Mouse (Mus musculus) c-Kit-negative CD71-positive TER-119-positive erythroid progenitor cells, embryonic 14.5 days (primary cell): ENCODE results near the gene Ms4a13.
"Not testable (repeated sequence)": the region's sequence is repeated elsewhere in the genome, so short reads cannot be mapped to it uniquely, and the experiment has no call there.

Source experiments
- DNase-seq: peaks from one replicate; pipeline ENCODE4 v3.0.0-alpha.2; 2013; ENCODE audit warnings: low read depth, low spot score

The Ms4a13 gene

DNA sequence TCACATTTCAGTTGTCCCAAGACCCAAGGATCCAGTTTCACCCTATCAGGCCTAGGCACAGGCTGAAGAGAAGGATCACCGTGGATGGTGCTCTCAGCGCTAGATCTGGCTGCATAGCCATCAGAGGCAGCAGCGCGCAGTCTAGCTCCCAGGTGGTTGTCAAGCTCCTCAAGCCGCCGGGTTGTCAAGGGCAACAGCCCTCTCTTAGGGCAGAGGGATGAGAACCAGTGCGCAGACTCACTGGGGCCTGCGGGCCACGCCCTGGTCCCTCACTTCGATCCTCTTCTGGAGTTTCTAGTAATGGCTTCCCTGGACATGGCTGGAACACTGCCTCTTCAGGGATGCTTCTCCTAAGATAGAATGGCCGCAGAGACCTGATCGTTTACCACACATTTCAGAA lies at the start of gene Ms4a13:
TSS of gene Ms4a13 (minus strand) at position 192 of the 400 bp plus-strand sequence.
- DNase-seq, result no peak

GRCm38 (mm10) chr19:11244230-11244629 lies 47.7 kb upstream of the Ms4a13 start:
- DNase-seq, result no peak

GRCm38 (mm10) chr19:11242560-11242959 lies 46.0 kb upstream of the Ms4a13 start:
- DNase-seq, result no peak

- DNase-seq, result no peak
Measured at GRCm38 (mm10) chr19:11235820-11236219, 39.3 kb upstream of the Ms4a13 start.

DNA sequence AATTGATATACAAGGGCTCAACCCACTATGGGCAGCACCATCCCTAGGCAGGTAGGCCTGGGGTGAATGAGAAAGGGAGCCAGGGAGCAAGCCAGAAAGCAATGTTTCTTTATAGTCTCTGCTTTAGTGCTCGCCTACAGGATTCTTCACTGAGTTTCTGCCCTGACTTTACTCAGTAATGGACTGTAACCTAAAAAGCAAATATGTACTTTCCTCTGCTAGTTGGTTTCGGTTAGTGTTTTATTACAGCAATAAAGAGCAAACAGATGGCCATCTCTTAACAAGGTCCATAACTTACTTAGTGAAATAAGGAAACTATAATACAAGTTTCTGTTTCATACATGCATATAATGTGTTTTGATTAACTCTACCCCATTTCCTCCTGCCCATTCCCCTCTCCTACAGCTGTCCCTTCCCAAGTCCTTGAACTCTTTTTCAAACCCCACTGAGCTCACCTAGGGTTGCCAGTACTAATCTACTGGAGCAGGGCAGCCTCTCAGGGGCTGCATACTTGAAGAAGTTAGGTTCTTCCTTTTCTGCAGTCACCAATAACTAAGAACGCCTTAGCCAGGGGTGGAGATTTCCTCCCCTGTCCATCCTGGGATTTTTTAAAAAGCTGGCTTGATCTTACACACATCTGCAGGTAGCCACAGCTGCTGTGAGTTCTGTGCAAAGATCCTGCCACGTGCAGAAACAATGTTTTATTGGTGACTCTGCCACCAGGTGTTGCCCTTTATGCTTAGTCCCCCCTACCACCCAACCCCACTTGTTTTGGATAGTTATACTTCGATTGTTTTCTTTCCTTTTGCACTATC lies 38.6 kb upstream of the Ms4a13 start:
- DNase-seq, result no peak

- DNase-seq, result no peak
Measured at GRCm38 (mm10) chr19:11234244-11234643, 37.7 kb upstream of the Ms4a13 start.

- no peak for DNase-seq
Measured at GRCm38 (mm10) chr19:11232348-11232747, 35.8 kb upstream of the Ms4a13 start, which contains the start of gene Ms4a12. Gene Ms4a12 (minus strand): TSS chr19:11232448.

- no peak for DNase-seq
Measured at GRCm38 (mm10) chr19:11192552-11192951, 4.0 kb downstream of the Ms4a13 start.

DNA sequence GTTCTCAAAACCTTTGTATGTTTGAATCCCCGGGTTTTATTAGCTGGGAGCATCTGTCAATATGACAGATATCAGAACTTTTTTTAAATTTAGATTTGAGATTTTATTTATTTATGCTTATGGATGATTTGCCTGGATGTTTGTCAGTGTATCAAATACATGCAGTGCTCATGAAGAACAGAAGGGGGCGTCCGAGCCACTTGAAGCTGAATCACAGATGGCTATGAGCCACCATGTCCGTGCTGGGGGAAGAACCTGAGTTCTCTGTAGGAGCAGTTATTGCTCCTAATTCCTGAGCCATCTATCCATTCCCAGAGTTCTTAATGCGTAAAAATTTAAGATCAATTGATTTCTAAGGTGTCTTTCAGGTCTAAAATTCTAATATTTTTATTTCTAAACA lies 12.4 kb downstream of the Ms4a13 start:
- no peak for DNase-seq

- DNase-seq, result no peak
Measured at GRCm38 (mm10) chr19:11177464-11177863, 19.1 kb downstream of the Ms4a13 start.

DNA sequence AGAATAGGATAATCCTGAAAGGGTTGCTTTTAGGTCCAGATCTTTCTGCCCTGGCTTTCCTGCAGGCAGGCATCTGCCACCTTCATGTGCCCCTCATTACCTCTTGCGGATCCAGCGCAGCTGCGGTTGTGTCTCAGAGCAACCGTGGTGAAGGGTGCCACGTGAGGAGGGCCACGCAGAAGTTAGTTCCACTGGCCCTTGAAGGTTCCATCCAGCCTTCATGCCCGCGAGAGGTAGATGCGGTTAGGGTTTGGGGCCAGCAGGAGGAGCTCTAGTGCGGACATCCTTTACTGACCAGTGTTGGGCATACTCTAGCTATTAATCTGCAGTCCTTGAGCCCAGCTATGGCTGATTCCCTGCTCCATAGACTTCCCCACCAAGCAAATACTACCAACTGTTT lies 31.4 kb downstream of the Ms4a13 start, which contains the start of gene 1700025F22Rik:
TSS of gene 1700025F22Rik (minus strand) at position 149 of the 400 bp plus-strand sequence.
- no peak for DNase-seq

DNA sequence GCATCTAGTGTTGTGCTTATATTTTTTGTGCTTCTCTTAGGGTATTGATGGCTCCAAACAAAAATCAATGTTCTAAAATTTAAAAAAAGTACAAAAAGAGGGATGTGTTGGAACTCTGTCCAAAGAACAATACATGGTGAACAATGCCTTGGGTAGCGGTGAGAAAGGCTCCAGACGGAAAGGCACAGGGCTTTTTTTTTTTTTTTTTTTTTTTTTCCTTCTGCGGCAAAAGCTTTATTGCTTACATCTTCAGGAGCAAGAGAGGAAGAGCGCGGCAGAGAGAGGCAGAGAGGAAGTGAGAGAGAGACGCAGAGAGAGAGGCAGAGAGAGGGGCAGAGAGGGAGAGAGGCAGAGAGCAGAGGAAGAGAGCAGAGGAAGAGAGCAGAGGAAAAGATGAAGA lies 38.6 kb downstream of the Ms4a13 start:
- not testable (repeated sequence) for DNase-seq

DNA sequence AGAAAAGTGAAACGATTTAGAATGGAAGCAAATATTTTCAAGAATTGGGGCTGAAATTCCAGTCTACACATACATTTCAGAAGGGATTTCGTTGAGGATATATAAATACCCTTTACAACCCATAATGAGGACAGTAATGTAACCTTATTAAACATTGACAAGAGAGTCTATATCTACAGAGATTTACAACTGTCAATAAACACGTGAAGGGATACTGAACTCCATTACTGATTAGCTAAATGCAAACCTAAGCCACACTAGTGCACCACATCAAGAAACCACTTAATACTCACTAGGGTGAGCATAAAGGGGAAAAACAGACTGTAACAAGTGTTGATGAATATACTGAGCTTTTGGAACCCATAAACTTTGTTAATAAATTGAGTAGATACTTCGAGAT lies 61.2 kb downstream of the Ms4a13 start:
- no peak for DNase-seq

DNA sequence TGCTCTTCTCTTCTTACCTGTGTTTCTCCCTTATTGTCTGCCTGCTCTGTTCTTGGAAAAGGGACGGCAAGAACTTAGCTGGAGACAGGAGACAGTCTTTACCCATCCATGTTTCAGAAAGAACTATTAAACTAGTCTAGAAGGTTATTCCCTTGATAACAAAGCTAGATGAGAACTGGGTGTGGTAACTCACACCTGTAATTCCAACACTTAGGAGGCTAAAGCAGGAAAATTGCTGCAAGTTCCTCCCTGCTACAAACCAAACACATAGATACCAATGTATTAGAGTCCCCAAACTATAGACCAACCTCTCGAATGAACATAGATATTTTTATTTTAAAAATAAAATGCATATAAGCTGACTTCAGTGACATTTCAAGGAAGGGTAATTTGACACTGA lies 61.7 kb downstream of the Ms4a13 start:
- no peak for DNase-seq

DNA sequence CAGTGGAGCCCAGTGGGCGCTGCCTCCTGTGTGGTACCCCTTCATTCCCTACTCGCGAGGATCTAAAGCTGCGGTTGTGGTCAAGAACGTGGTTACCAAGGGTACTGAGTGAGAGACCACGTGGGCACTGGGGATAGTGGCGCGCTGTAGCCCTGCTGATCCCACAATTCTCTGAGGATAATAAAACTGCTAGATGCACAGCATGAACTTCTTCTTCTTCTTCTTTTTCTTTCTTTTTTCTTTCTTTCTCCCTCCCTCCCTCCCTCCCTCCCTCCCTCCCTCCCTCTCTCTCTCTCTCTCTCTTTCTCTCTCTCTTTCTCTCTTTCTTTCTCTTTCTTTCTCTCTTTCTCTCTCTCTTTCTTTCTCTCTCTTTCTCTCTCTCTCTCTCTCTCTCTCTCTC lies 65.8 kb downstream of the Ms4a13 start, which contains the start of gene 1700017D01Rik:
TSS of gene 1700017D01Rik (minus strand) at position 101 of the 400 bp plus-strand sequence.
- not testable (repeated sequence) for DNase-seq

GRCm38 (mm10) chr19:11129702-11130101 lies 66.8 kb downstream of the Ms4a13 start:
- no peak for DNase-seq

DNA sequence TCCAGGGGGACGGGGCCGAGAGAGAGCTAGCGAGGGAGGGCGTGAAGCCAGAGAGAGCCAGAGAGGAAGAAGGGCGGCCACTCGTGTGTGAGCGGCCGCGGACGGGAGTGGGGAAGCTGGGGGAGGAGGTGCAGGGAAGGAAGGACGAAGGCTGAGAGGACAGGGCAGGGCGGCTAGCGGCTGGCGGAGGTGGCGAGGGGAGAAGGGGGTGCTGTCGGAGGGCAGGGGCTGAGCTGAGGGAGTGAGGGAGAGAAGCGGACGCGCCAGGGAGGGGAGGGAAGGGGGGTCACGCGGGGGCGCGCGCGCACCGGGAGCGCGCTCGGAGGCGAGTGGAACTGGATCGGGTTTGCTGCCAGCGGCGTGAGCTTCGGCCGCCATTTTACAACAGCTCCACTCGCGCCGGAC lies 75.5 kb downstream of the Ms4a13 start:
- not testable (repeated sequence) for DNase-seq
